Mouse (Mus musculus): ENCODE data around the gene Ctbp1. TPM values are rescaled to one million over a fixed set of nuclear protein-coding genes. Genes with fewer than 3 reads are reported as not detected.

Gene Ctbp1
- 591 and 593 TPM in 2 replicates for polyA plus RNA-seq (2014; fragmentation: Nextera tagmentation; extraction: Ambion mirVana)

DNA sequence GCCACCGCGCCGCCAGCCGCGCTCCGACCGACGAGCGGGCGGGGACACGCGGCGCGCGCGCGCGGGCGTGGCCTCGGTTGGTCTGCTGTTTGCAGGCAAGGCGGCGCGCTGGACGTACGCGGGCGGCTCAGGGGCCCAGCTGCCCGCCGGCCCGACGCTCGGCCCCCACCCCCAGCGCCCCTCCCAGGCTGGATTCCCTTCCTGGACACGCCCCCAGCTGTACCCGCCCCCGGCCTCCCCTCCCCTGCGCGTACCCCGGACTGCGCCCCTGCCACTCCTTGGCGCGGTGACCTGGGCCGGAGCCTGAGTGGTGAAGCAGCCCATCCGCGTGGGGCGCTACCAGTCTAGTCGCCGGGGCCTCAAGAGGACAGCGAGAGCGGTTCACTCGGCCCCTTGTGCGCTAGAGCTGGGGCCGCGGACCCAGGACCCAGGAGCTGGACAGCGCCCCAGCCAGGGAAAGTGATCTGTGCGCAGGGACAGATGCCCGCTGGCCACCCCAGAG, at the start of gene Ctbp1:
Gene Ctbp1 (minus strand): TSS at position 42 of the 502 bp plus-strand sequence.
- peak within 1 kb of the TSS; percentile 96 for H3K9ac ChIP-seq (ENCODE audit: low read length)
- no peaks in the 10 kb centered on the region for H3K36me3 ChIP-seq (ENCODE audit: control insufficient read depth, insufficient read depth, low read length)
- peaks cover 17% of the 10 kb centered on the region for H3K4me1 ChIP-seq (ENCODE audit: control insufficient read depth, insufficient read depth, low read length)
- DNase-seq (ENCODE audit: low spot score) (peak; percentile 97), ATAC-seq (ENCODE audit: insufficient read depth, low FRiP score, low TSS enrichment) (peak; percentile 88)
- peak within 1 kb of the TSS; percentile 89 for H3K4me3 ChIP-seq (ENCODE audit: low read depth, low read length)
- peak within 1 kb of the TSS; percentile 91 for H3K4me2 ChIP-seq (ENCODE audit: low read depth)
- no peaks in the 10 kb centered on the region for H3K9me3 ChIP-seq (ENCODE audit: control insufficient read depth, low read length)
- H3K27ac ChIP-seq (ENCODE audit: low read depth, low read length): peak within 1 kb of the TSS; percentile 96
- WGBS: 0% methylated on average over 42 of the region's 57 CpGs
- H3K27me3 ChIP-seq (ENCODE audit: control insufficient read depth, insufficient read depth, low read length): no peaks in the 10 kb centered on the region

DNA sequence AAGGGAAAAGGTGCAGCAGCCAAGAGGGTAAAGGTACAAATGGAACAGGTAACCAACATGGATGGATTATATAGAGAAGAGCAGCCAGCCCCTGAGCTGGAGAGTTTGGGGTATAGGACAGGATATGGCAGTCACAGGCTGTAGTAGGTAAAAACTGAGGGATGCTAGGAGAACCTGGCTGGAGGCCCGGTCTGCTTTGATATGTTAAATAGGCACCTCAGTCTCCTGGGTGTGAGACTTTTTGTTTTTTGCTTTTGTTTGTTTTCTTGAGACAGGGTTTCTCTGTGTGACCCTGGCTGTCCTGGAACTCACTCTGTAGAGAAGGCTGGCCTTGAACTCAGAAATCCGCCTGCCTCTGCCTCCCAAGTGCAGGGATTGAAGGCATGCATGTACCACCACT, 49.7 kb upstream of the Ctbp1 start:
- 33% methylated on average over 2 of the region's 2 CpGs for WGBS
- Histone ChIP-seq H3K36me3 (ENCODE audit: control insufficient read depth, insufficient read depth, low read length) (no peaks in the 10 kb centered on the region), H3K9me3 (ENCODE audit: control insufficient read depth, low read length) (no peaks in the 10 kb centered on the region), H3K9ac (ENCODE audit: low read length) (no peak overlapping the region), H3K27me3 (ENCODE audit: control insufficient read depth, insufficient read depth, low read length) (no peaks in the 10 kb centered on the region), H3K4me2 (ENCODE audit: low read depth) (no peak overlapping the region), H3K4me3 (ENCODE audit: low read depth, low read length) (no peak overlapping the region), H3K27ac (ENCODE audit: low read depth, low read length) (no peak overlapping the region), H3K4me1 (ENCODE audit: control insufficient read depth, insufficient read depth, low read length) (no peaks in the 10 kb centered on the region)
- ATAC-seq (ENCODE audit: insufficient read depth, low FRiP score, low TSS enrichment) (no peak), DNase-seq (ENCODE audit: low spot score) (no peak)

- WGBS: 83% methylated on average over 7 of the region's 7 CpGs
These were observed 37.4 kb upstream of the Ctbp1 start for GRCm38 (mm10) chr5:33312192-33312591.

GRCm38 (mm10) chr5:33310704-33311462, 36.1 kb upstream of the Ctbp1 start:
- no peak overlapping the region for H3K4me3 ChIP-seq (ENCODE audit: low read depth, low read length)
- H3K9ac ChIP-seq (ENCODE audit: low read length): no peak overlapping the region
- ATAC-seq (ENCODE audit: insufficient read depth, low FRiP score, low TSS enrichment) (no peak), DNase-seq (ENCODE audit: low spot score) (no peak)
- H3K4me1 ChIP-seq (ENCODE audit: control insufficient read depth, insufficient read depth, low read length): no peaks in the 10 kb centered on the region
- H3K27me3 ChIP-seq (ENCODE audit: control insufficient read depth, insufficient read depth, low read length): no peaks in the 10 kb centered on the region
- no peak overlapping the region for H3K27ac ChIP-seq (ENCODE audit: low read depth, low read length)
- H3K36me3 ChIP-seq (ENCODE audit: control insufficient read depth, insufficient read depth, low read length): no peaks in the 10 kb centered on the region
- 64% methylated on average over 3 of the region's 3 CpGs for WGBS
- no peaks in the 10 kb centered on the region for H3K9me3 ChIP-seq (ENCODE audit: control insufficient read depth, low read length)
- H3K4me2 ChIP-seq (ENCODE audit: low read depth): no peak overlapping the region

More at GRCm38 (mm10) chr5:33312192-33312591, 37.4 kb upstream of the Ctbp1 start:
- Histone ChIP-seq H3K36me3 (ENCODE audit: control insufficient read depth, insufficient read depth, low read length) (no peaks in the 10 kb centered on the region), H3K4me1 (ENCODE audit: control insufficient read depth, insufficient read depth, low read length) (no peaks in the 10 kb centered on the region), H3K4me3 (ENCODE audit: low read depth, low read length) (no peak overlapping the region), H3K27me3 (ENCODE audit: control insufficient read depth, insufficient read depth, low read length) (no peaks in the 10 kb centered on the region), H3K9me3 (ENCODE audit: control insufficient read depth, low read length) (no peaks in the 10 kb centered on the region), H3K4me2 (ENCODE audit: low read depth) (no peak overlapping the region), H3K27ac (ENCODE audit: low read depth, low read length) (no peak overlapping the region), H3K9ac (ENCODE audit: low read length) (no peak overlapping the region)
- DNase-seq (ENCODE audit: low spot score): no peak
- no peak for ATAC-seq (ENCODE audit: insufficient read depth, low FRiP score, low TSS enrichment)

GRCm38 (mm10) chr5:33301801-33302200, 27.0 kb upstream of the Ctbp1 start:
- Histone ChIP-seq H3K9me3 (ENCODE audit: control insufficient read depth, low read length) (no peaks in the 10 kb centered on the region), H3K27ac (ENCODE audit: low read depth, low read length) (no peak overlapping the region), H3K4me3 (ENCODE audit: low read depth, low read length) (no peak overlapping the region), H3K4me2 (ENCODE audit: low read depth) (no peak overlapping the region), H3K4me1 (ENCODE audit: control insufficient read depth, insufficient read depth, low read length) (no peaks in the 10 kb centered on the region), H3K36me3 (ENCODE audit: control insufficient read depth, insufficient read depth, low read length) (no peaks in the 10 kb centered on the region), H3K27me3 (ENCODE audit: control insufficient read depth, insufficient read depth, low read length) (no peaks in the 10 kb centered on the region), H3K9ac (ENCODE audit: low read length) (no peak overlapping the region)
- DNase-seq (ENCODE audit: low spot score) (no peak), ATAC-seq (ENCODE audit: insufficient read depth, low FRiP score, low TSS enrichment) (no peak)
- 81% methylated on average over 2 of the region's 2 CpGs for WGBS

- Histone ChIP-seq H3K36me3 (ENCODE audit: control insufficient read depth, insufficient read depth, low read length) (no peaks in the 10 kb centered on the region), H3K4me3 (ENCODE audit: low read depth, low read length) (no peak overlapping the region), H3K4me2 (ENCODE audit: low read depth) (no peak overlapping the region), H3K4me1 (ENCODE audit: control insufficient read depth, insufficient read depth, low read length) (no peaks in the 10 kb centered on the region), H3K9me3 (ENCODE audit: control insufficient read depth, low read length) (no peaks in the 10 kb centered on the region), H3K9ac (ENCODE audit: low read length) (no peak overlapping the region), H3K27me3 (ENCODE audit: control insufficient read depth, insufficient read depth, low read length) (no peaks in the 10 kb centered on the region), H3K27ac (ENCODE audit: low read depth, low read length) (no peak overlapping the region)
- ATAC-seq (ENCODE audit: insufficient read depth, low FRiP score, low TSS enrichment): no peak
- no peak for DNase-seq (ENCODE audit: low spot score)
- WGBS: 69% methylated on average over 6 of the region's 6 CpGs
These were observed 22.4 kb upstream of the Ctbp1 start for GRCm38 (mm10) chr5:33297164-33297563.

DNA sequence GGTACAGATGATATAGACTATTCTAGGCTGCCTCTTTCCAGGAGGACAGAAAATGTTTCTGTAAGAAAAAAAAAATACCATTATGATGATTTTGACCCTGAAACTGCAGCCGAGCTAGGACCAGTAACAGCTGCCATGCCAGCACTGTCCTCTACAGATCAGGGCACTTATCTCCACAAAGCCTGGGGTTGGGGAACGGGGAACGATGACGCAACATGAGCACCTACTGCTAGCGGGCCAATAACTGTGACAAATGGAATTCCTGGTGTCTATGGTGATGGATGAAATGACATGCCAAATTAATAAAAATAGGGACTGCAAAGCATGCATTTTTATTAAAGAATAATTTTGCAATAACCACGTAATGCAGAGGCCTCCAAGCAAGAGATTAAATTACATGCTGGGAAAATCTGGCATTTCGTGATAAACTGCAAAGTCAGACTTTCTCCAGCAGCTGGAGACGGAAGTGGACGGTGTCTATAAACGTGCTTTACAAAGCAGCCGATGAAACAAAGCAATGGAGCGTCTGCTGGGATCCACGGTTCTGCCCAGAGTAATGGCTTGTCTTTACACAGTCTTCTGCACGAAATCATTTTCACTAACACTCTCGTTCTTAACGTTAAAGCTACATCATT, 19.1 kb upstream of the Ctbp1 start:
- Histone ChIP-seq H3K27me3 (ENCODE audit: control insufficient read depth, insufficient read depth, low read length) (no peaks in the 10 kb centered on the region), H3K4me3 (ENCODE audit: low read depth, low read length) (no peak overlapping the region), H3K36me3 (ENCODE audit: control insufficient read depth, insufficient read depth, low read length) (no peaks in the 10 kb centered on the region), H3K9ac (ENCODE audit: low read length) (no peak overlapping the region), H3K27ac (ENCODE audit: low read depth, low read length) (no peak overlapping the region), H3K4me2 (ENCODE audit: low read depth) (no peak overlapping the region), H3K4me1 (ENCODE audit: control insufficient read depth, insufficient read depth, low read length) (no peaks in the 10 kb centered on the region), H3K9me3 (ENCODE audit: control insufficient read depth, low read length) (no peaks in the 10 kb centered on the region)
- DNase-seq (ENCODE audit: low spot score): no peak
- ATAC-seq (ENCODE audit: insufficient read depth, low FRiP score, low TSS enrichment): no peak
- WGBS: 43% methylated on average over 16 of the region's 16 CpGs

DNA sequence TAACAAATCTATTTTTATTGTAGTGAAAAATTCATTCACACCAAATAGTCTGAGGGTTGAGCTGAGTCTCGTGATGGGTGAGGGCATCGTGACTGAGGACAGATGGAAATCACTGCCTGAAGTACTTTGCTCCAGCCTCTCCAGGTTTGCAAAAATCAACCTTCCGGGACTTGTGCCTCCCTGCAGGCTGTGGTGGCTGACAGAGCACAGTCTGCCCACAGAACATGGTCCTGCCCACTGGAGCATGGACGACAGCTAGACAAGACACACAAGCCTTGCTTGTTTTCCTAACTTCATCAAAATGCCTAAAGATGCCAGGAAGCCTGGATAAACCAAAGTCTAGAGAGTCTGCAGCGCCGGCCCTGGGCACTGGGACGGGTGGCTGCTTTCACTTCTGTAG, 9.2 kb upstream of the Ctbp1 start:
- Histone ChIP-seq H3K4me1 (ENCODE audit: control insufficient read depth, insufficient read depth, low read length) (no peaks in the 10 kb centered on the region), H3K9ac (ENCODE audit: low read length) (no peak overlapping the region), H3K27ac (ENCODE audit: low read depth, low read length) (no peak overlapping the region), H3K9me3 (ENCODE audit: control insufficient read depth, low read length) (no peaks in the 10 kb centered on the region), H3K4me3 (ENCODE audit: low read depth, low read length) (no peak overlapping the region), H3K36me3 (ENCODE audit: control insufficient read depth, insufficient read depth, low read length) (no peaks in the 10 kb centered on the region), H3K4me2 (ENCODE audit: low read depth) (no peak overlapping the region), H3K27me3 (ENCODE audit: control insufficient read depth, insufficient read depth, low read length) (no peaks in the 10 kb centered on the region)
- no peak for ATAC-seq (ENCODE audit: insufficient read depth, low FRiP score, low TSS enrichment)
- DNase-seq (ENCODE audit: low spot score): no peak
- WGBS: 82% methylated on average over 7 of the region's 7 CpGs

GRCm38 (mm10) chr5:33281428-33281827, 6.6 kb upstream of the Ctbp1 start:
- Histone ChIP-seq H3K9ac (ENCODE audit: low read length) (no peak overlapping the region), H3K4me3 (ENCODE audit: low read depth, low read length) (no peak overlapping the region), H3K27ac (ENCODE audit: low read depth, low read length) (no peak overlapping the region), H3K36me3 (ENCODE audit: control insufficient read depth, insufficient read depth, low read length) (no peaks in the 10 kb centered on the region), H3K27me3 (ENCODE audit: control insufficient read depth, insufficient read depth, low read length) (no peaks in the 10 kb centered on the region), H3K4me2 (ENCODE audit: low read depth) (no peak overlapping the region), H3K4me1 (ENCODE audit: control insufficient read depth, insufficient read depth, low read length) (no peaks in the 10 kb centered on the region), H3K9me3 (ENCODE audit: control insufficient read depth, low read length) (no peaks in the 10 kb centered on the region)
- 79% methylated on average over 1 of the region's 1 CpGs for WGBS
- DNase-seq (ENCODE audit: low spot score) (no peak), ATAC-seq (ENCODE audit: insufficient read depth, low FRiP score, low TSS enrichment) (no peak)

All from neural tube, embryonic 11.5 days (tissue).